Mouse (Mus musculus) fibroblast of lung, adult 2 months (primary cell): ENCODE measurements around the gene Unc5c.

Source experiments
- DNase-seq: peaks from one replicate; pipeline ENCODE4 v3.0.0-alpha.2; 2011; ENCODE audit warnings: low read depth

The Unc5c gene

DNA sequence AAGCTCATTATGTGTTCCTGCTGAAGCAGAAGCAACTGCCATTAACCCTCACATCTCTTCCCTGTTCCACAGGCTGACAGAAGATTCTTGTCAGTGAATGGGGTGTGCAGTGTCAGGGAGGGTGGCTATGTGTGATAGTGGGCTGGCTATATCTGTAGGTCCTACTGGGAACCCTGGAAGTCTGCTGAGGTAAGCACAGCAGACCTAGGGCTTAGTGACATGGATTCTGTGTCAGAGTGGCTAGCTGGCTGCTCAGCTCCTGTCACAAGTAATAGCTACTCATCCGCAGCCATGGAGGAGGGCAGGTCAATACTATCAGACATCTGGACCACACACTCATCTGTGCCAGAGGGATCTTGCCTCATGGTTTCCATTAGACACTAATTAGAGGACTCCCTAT lies 349.8 kb downstream of the Unc5c start:
- DNase-seq, result no peak

DNA sequence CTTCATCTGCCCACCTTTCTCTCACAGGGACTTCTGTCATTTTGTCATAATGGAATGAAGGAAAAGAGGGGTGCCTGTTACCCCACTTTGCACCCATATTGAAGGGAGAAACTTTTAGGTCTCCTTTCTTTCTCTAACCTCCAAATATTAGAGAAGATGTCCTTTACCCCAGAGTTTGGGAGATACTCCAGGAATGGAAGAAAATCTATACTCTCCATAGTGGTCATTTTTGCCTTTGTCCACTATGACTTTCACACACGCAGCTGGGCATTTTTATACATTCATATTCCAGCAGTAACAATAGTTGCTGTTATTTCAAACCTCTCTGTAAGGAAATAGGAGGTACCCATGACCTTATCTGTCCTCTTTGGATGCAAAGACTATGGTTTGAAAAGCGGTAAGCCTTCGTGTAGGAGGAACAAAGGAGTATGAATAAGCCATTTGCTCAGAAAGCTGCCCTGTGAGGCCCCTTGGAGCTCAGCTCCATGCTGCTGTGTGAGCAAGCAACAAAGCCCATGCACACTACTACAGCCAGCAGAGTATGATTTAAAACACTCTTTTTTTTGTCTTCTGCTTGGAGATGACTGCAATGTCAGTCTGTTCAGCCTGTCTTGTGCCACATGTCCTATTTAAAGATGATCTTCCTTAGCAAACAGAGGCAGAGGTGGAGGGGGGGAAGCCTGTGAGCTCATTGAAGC lies 353.7 kb downstream of the Unc5c start:
- no peak for DNase-seq

DNA sequence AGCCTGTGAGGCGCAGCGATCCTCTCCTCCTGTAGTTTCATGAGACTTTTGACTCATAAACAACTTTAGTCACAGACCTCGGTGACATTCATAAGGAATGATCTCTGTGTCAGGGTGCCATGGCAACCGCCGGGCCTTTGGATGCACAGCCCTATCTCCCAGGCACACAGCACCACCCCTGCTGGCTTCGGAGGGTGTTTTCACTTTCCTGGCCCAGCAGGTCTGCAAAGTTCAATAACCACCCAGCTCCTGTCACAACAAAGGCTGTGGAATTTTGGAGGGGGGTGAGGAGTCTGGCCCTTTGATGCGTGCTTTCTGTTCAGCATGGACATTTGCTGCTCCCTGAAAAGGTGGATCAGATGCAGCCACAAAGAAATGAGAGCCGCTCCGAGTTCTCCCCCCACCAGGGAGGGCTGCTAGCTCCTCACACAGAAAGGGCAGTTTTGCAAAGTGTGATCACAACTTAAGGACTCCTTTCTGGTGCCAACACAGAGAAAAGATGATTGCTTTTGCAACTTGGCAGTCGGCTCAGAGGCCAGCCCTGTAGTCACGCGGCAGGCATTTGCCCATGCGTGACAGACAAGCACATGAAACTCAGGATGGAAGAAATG lies 354.4 kb downstream of the Unc5c start:
- peak; percentile 27 for DNase-seq

GRCm38 (mm10) chr3:141828301-141828700 lies 363.3 kb downstream of the Unc5c start:
- DNase-seq, result no peak

GRCm38 (mm10) chr3:141831135-141831534 lies 366.1 kb downstream of the Unc5c start:
- DNase-seq, result peak; percentile 51

GRCm38 (mm10) chr3:141838864-141839263 lies 373.8 kb downstream of the Unc5c start:
- DNase-seq, result no peak

DNA sequence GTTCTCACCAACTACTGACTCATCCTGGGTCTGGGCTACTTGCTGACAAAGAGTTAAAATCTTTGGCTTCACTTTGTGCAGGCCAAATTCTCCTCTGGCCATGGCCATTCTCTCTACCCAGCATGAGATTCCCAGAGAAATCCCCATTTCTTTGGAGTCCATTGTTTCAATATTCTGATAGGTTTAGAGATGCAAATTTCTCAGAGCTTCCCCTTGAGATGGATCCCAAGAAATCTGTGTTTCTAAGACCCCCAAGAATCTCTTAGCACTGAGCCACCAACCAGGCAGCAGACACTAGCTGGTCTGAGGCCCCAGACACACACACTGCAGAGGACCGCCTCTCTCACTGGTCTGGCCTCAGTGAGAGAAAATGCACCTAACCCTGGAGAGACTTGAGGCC lies 384.2 kb downstream of the Unc5c start:
- no peak for DNase-seq

GRCm38 (mm10) chr3:141850141-141850540 lies 385.1 kb downstream of the Unc5c start:
- DNase-seq, result no peak

GRCm38 (mm10) chr3:141854339-141854738 lies 389.3 kb downstream of the Unc5c start:
- DNase-seq, result no peak

- peak; percentile 14 for DNase-seq
Measured at GRCm38 (mm10) chr3:141857123-141857522, 392.1 kb downstream of the Unc5c start.

GRCm38 (mm10) chr3:141862816-141863461 lies 397.9 kb downstream of the Unc5c start:
- peak; percentile 23 for DNase-seq

DNA sequence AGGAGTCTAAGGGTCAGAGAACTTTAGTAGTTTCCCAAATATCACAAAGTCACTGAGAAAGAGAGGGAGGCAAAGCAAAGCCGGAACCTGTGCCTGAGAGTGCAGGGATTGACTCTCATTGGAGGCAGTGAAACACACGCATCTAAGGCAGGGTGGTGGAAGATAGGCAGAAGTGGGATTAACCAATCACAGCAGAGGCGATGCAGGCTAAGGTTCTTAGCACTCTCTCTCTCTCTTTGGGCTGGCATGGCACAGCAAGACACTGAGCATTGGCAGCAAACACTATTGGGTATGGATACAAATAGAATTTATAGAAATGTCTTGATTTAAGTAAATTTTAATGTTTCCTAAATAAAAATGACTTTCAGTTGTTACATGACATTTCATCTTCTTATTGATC lies 406.8 kb downstream of the Unc5c start:
- DNase-seq, result no peak

- no peak for DNase-seq
Measured at GRCm38 (mm10) chr3:141872337-141873042, 407.5 kb downstream of the Unc5c start.

DNA sequence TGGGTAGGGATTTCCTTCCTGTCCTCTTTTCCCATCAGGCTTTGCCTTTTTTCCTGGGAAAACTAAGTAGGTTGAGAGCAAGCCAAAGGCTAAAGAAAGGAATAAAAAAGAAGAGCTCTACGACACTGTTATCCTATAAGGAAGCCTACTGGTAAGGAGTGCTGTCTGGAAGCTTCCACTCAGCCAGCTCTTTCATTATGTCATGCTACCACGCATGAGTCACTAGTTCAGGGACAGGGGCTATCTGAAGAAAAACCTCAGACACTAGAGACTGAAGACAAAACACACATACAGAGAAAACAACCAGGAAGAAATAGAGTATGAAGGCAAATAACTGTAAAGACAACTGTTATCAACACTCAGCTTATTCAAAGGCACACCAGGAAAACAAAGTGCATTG lies 417.5 kb downstream of the Unc5c start:
- DNase-seq, result no peak

DNA sequence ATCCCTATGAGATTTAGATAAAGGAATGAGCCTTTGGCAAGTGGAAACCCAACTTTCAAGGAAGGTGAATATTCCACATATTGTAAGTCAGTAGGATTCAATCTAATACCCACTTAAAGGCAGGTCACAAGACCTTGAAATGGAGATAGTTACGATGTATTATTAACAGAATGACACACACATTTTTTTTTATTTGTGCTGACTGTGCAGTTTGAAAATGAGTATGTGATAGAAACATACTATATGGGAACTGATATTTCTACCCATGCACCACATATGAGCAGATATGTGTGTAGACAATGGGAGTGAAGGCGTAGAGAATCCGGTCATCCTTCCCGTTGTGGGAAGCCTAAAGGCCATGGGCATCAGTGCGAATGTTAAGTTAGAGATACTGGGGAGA lies 419.2 kb downstream of the Unc5c start:
- no peak for DNase-seq
